Mouse (Mus musculus): ENCODE results near the gene Pdgfb. TPM values are rescaled to one million over a fixed set of nuclear protein-coding genes. Genes with fewer than 3 reads are reported as not detected.
A peak's percentile ranks its signal among the peaks of the same experiment; 100 is the strongest.

The Pdgfb gene
- polyA plus RNA-seq, 1 experiment: 21.7 TPM

GRCm38 (mm10) chr15:80031133-80031532 is 16.4 kb upstream of the Pdgfb start:
- H3K4me2 ChIP-seq (ENCODE audit: low read depth): no peak overlapping the region
- H3K79me2 ChIP-seq (ENCODE audit: control insufficient read depth, insufficient read depth): no peaks in the 10 kb centered on the region
- no peaks in the 10 kb centered on the region for H3K36me3 ChIP-seq (ENCODE audit: control insufficient read depth, insufficient read depth)
- no peak overlapping the region for H3K4me3 ChIP-seq
- no peak for TF ChIP-seq MYOD1 (IDR thresholded peaks at IDR 0.05; ENCODE audit: control insufficient read depth in 1 of 3, insufficient read length in 2 of 3, low read depth in 2 of 3)
- no peak for TF ChIP-seq TCF3 (IDR thresholded peaks at IDR 0.05; ENCODE audit: insufficient read length, low read depth)
- no peak overlapping the region for H3ac ChIP-seq (ENCODE audit: control insufficient read depth, insufficient read length)
- H3K27me3 ChIP-seq (ENCODE audit: control insufficient read depth, insufficient read depth, insufficient read length): no peaks in the 10 kb centered on the region

- Histone ChIP-seq H3K36me3 (ENCODE audit: control insufficient read depth, insufficient read depth) (no peaks in the 10 kb centered on the region), H3K4me3 (no peak overlapping the region), H3ac (ENCODE audit: control insufficient read depth, insufficient read length) (no peak overlapping the region), H3K27me3 (ENCODE audit: control insufficient read depth, insufficient read depth, insufficient read length) (no peaks in the 10 kb centered on the region), H3K4me2 (ENCODE audit: low read depth) (no peak overlapping the region), H3K79me2 (ENCODE audit: control insufficient read depth, insufficient read depth) (no peaks in the 10 kb centered on the region)
- TF ChIP-seq CEBPB (IDR thresholded peaks at IDR 0.05; ENCODE audit: insufficient read depth, poor library complexity, severe bottlenecking): no peak
- no peak for TF ChIP-seq POLR2A (IDR thresholded peaks at IDR 0.05; ENCODE audit: insufficient read length, low read depth)
- TF ChIP-seq E2F4 (IDR thresholded peaks at IDR 0.05; ENCODE audit: insufficient read depth): no peak
- TF ChIP-seq REST (IDR thresholded peaks at IDR 0.05; ENCODE audit: insufficient read depth, insufficient read length): no peak
- TF ChIP-seq TCF3 (IDR thresholded peaks at IDR 0.05; ENCODE audit: insufficient read length, low read depth): no peak
- TF ChIP-seq SRF (IDR thresholded peaks at IDR 0.05; ENCODE audit: control insufficient read depth, insufficient read length, low read depth): no peak
- TF ChIP-seq USF1 (IDR thresholded peaks at IDR 0.05; ENCODE audit: low read depth): no peak
- TF ChIP-seq MYOG (IDR thresholded peaks at IDR 0.05; ENCODE audit: control insufficient read depth in 1 of 3, insufficient read depth in 1 of 3, insufficient read length in 2 of 3, low read depth in 2 of 3): no peak
- TF ChIP-seq POLR2AphosphoS2 (IDR thresholded peaks at IDR 0.05; ENCODE audit: insufficient read length, low read depth): no peak
- no peak for TF ChIP-seq MYOD1 (IDR thresholded peaks at IDR 0.05; ENCODE audit: control insufficient read depth in 1 of 3, insufficient read length in 2 of 3, low read depth in 2 of 3)
- no peak for TF ChIP-seq MAX (IDR thresholded peaks at IDR 0.05; ENCODE audit: low read depth)
- TF ChIP-seq TCF12 (IDR thresholded peaks at IDR 0.05; ENCODE audit: insufficient read depth, poor library complexity, severe bottlenecking): no peak
Measured at GRCm38 (mm10) chr15:80030399-80030798, 15.6 kb upstream of the Pdgfb start.

- Histone ChIP-seq H3ac (ENCODE audit: control insufficient read depth, insufficient read length) (no peak overlapping the region), H3K36me3 (ENCODE audit: control insufficient read depth, insufficient read depth) (no peaks in the 10 kb centered on the region), H3K4me2 (ENCODE audit: low read depth) (no peak overlapping the region), H3K79me2 (ENCODE audit: control insufficient read depth, insufficient read depth) (no peaks in the 10 kb centered on the region), H3K4me3 (no peak overlapping the region), H3K27me3 (ENCODE audit: control insufficient read depth, insufficient read depth, insufficient read length) (no peaks in the 10 kb centered on the region)
- TF ChIP-seq POLR2AphosphoS2 (IDR thresholded peaks at IDR 0.05; ENCODE audit: insufficient read length, low read depth): no peak
- TF ChIP-seq TCF3 (IDR thresholded peaks at IDR 0.05; ENCODE audit: insufficient read length, low read depth): no peak
- TF ChIP-seq CEBPB (IDR thresholded peaks at IDR 0.05; ENCODE audit: insufficient read depth, poor library complexity, severe bottlenecking): no peak
- TF ChIP-seq MYOD1 (IDR thresholded peaks at IDR 0.05; ENCODE audit: control insufficient read depth in 1 of 3, insufficient read length in 2 of 3, low read depth in 2 of 3): no peak
- no peak for TF ChIP-seq USF1 (IDR thresholded peaks at IDR 0.05; ENCODE audit: low read depth)
- TF ChIP-seq SRF (IDR thresholded peaks at IDR 0.05; ENCODE audit: control insufficient read depth, insufficient read length, low read depth): no peak
- TF ChIP-seq POLR2A (IDR thresholded peaks at IDR 0.05; ENCODE audit: insufficient read length, low read depth): no peak
- TF ChIP-seq MYOG (IDR thresholded peaks at IDR 0.05; ENCODE audit: control insufficient read depth in 1 of 3, insufficient read depth in 1 of 3, insufficient read length in 2 of 3, low read depth in 2 of 3): no peak
- no peak for TF ChIP-seq REST (IDR thresholded peaks at IDR 0.05; ENCODE audit: insufficient read depth, insufficient read length)
- TF ChIP-seq TCF12 (IDR thresholded peaks at IDR 0.05; ENCODE audit: insufficient read depth, poor library complexity, severe bottlenecking): no peak
- TF ChIP-seq MAX (IDR thresholded peaks at IDR 0.05; ENCODE audit: low read depth): no peak
- TF ChIP-seq E2F4 (IDR thresholded peaks at IDR 0.05; ENCODE audit: insufficient read depth): no peak
Measured at GRCm38 (mm10) chr15:80028862-80029261, 14.1 kb upstream of the Pdgfb start.

GRCm38 (mm10) chr15:80026689-80027353 is 12.0 kb upstream of the Pdgfb start:
- Histone ChIP-seq H3K79me2 (ENCODE audit: control insufficient read depth, insufficient read depth) (no peaks in the 10 kb centered on the region), H3K4me3 (no peak overlapping the region), H3K4me2 (ENCODE audit: low read depth) (peak overlapping the region; percentile 89), H3K27me3 (ENCODE audit: control insufficient read depth, insufficient read depth, insufficient read length) (no peaks in the 10 kb centered on the region), H3ac (ENCODE audit: control insufficient read depth, insufficient read length) (no peak overlapping the region), H3K36me3 (ENCODE audit: control insufficient read depth, insufficient read depth) (no peaks in the 10 kb centered on the region)
- TF ChIP-seq MAX (IDR thresholded peaks at IDR 0.05; ENCODE audit: low read depth) (no peak), SRF (IDR thresholded peaks at IDR 0.05; ENCODE audit: control insufficient read depth, insufficient read length, low read depth) (no peak), MYOG (IDR thresholded peaks at IDR 0.05; ENCODE audit: control insufficient read depth in 1 of 3, insufficient read depth in 1 of 3, insufficient read length in 2 of 3, low read depth in 2 of 3) (peak in 2 of 3 experiments; percentile 19 to 80), MYOD1 (IDR thresholded peaks at IDR 0.05; ENCODE audit: control insufficient read depth in 1 of 3, insufficient read length in 2 of 3, low read depth in 2 of 3) (peak in 2 of 3 experiments; percentile 16 to 70), POLR2A (IDR thresholded peaks at IDR 0.05; ENCODE audit: insufficient read length, low read depth) (peak; percentile 53)

- TF ChIP-seq TCF12 (IDR thresholded peaks at IDR 0.05; ENCODE audit: insufficient read depth, poor library complexity, severe bottlenecking): no peak
- TF ChIP-seq USF1 (IDR thresholded peaks at IDR 0.05; ENCODE audit: low read depth): no peak
- no peak for TF ChIP-seq SRF (IDR thresholded peaks at IDR 0.05; ENCODE audit: control insufficient read depth, insufficient read length, low read depth)
- TF ChIP-seq REST (IDR thresholded peaks at IDR 0.05; ENCODE audit: insufficient read depth, insufficient read length): no peak
- TF ChIP-seq MYOD1 (IDR thresholded peaks at IDR 0.05; ENCODE audit: control insufficient read depth in 1 of 3, insufficient read length in 2 of 3, low read depth in 2 of 3): no peak
- TF ChIP-seq TCF3 (IDR thresholded peaks at IDR 0.05; ENCODE audit: insufficient read length, low read depth): no peak
- no peak for TF ChIP-seq E2F4 (IDR thresholded peaks at IDR 0.05; ENCODE audit: insufficient read depth)
- TF ChIP-seq MAX (IDR thresholded peaks at IDR 0.05; ENCODE audit: low read depth): no peak
- peak in 1 of 3 experiments; percentile 31 for TF ChIP-seq MYOG (IDR thresholded peaks at IDR 0.05; ENCODE audit: control insufficient read depth in 1 of 3, insufficient read depth in 1 of 3, insufficient read length in 2 of 3, low read depth in 2 of 3)
- Histone ChIP-seq H3K79me2 (ENCODE audit: control insufficient read depth, insufficient read depth) (no peaks in the 10 kb centered on the region), H3K4me3 (no peak overlapping the region), H3K36me3 (ENCODE audit: control insufficient read depth, insufficient read depth) (no peaks in the 10 kb centered on the region), H3K27me3 (ENCODE audit: control insufficient read depth, insufficient read depth, insufficient read length) (no peaks in the 10 kb centered on the region), H3ac (ENCODE audit: control insufficient read depth, insufficient read length) (no peak overlapping the region), H3K4me2 (ENCODE audit: low read depth) (peak overlapping the region; percentile 89)
Measured at GRCm38 (mm10) chr15:80026061-80026460, 11.3 kb upstream of the Pdgfb start.
